Mouse (Mus musculus) myocyte (in vitro differentiated cells): ENCODE data around the gene Adamts2.

ENCODE experiments used
- CEBPB ChIP-seq: IDR thresholded peaks from 2 replicates; pipeline ENCODE4 v1.6.1; 2011; ENCODE audit warnings: mild to moderate bottlenecking, moderate library complexity; ENCODE audit not compliant: poor library complexity, insufficient read depth, severe bottlenecking
- MAX ChIP-seq: IDR thresholded peaks from one replicate; pipeline ENCODE4 v1.6.1; 2011; ENCODE audit warnings: low read depth, mild to moderate bottlenecking, control low read depth
- MYOD1 ChIP-seq, 3 experiments: IDR thresholded peaks; one replicate each; pipeline ENCODE4 v1.6.1; 2011; ENCODE audit warnings: control low read depth in 2 of 3, low read depth in 2 of 3, mild to moderate bottlenecking in 2 of 3, moderate library complexity in 1 of 3; ENCODE audit not compliant: insufficient read length in 2 of 3, control insufficient read depth in 1 of 3
- POLR2A ChIP-seq: IDR thresholded peaks from one replicate; pipeline ENCODE4 v1.6.1; 2011; ENCODE audit warnings: low read depth, mild to moderate bottlenecking, control low read depth, moderate library complexity; ENCODE audit not compliant: insufficient read length
- POLR2AphosphoS2 ChIP-seq: IDR thresholded peaks from one replicate; pipeline ENCODE4 v1.6.1; 2011; ENCODE audit warnings: low read depth, control low read depth; ENCODE audit not compliant: insufficient read length
- USF1 ChIP-seq: IDR thresholded peaks from one replicate; pipeline ENCODE4 v1.6.1; 2011; ENCODE audit warnings: low read depth, mild to moderate bottlenecking, control low read depth, moderate library complexity

GRCm38 (mm10) chr11:50704511-50704910 lies 102.6 kb downstream of the Adamts2 start:
- TF ChIP-seq POLR2A: no peak
- no peak for TF ChIP-seq USF1
- TF ChIP-seq POLR2AphosphoS2: no peak
- TF ChIP-seq MYOD1 (IDR thresholded peaks at IDR 0.05; ENCODE audit: control insufficient read depth in 1 of 3, insufficient read length in 2 of 3, low read depth in 2 of 3): no peak
- no peak for TF ChIP-seq CEBPB
- no peak for TF ChIP-seq MAX
